20 mouse cellular contexts compared by ENCODE assay signal in genomic region chr8:86801988-86802387, GRCm38 (mm10). TPM values are rescaled to one million over a fixed set of nuclear protein-coding genes. Genes with fewer than 3 reads are reported as not detected.
DNase-seq lines count a peak whose midpoint lies in the region; ATAC-seq and TF ChIP-seq lines count a peak whose summit lies in the region.
"Had no signal": no experiment of that assay in that cellular context is flagged by ENCODE, and none has a peak within 500 bp of the region (broad histone marks: within the 10 kb centered on the region; RNA-seq: fewer than 3 reads in every experiment).

No protein-coding gene starts in this region.

- TF ChIP-seq POLR2A in heart, adult 2 months (IDR thresholded peaks at IDR 0.05; ENCODE audit: insufficient read depth, low read depth, low read length) = no peak
- TF ChIP-seq POLR2A in spleen, adult 2 months (IDR thresholded peaks at IDR 0.05; ENCODE audit: low read depth, low read length) = no peak

- H3K36me3 ChIP-seq in heart, adult 2 months (ENCODE audit: control insufficient read depth, insufficient read depth, low read length) = no peaks in the 10 kb centered on the region
- H3K36me3 ChIP-seq in kidney, embryonic 14.5 days (ENCODE audit: control insufficient read depth, insufficient read depth, low read length) = no peaks in the 10 kb centered on the region
- no peaks in the 10 kb centered on the region for H3K36me3 ChIP-seq in spleen, adult 2 months (ENCODE audit: control insufficient read depth, insufficient read depth, low read length)
- H3K36me3 ChIP-seq: forebrain, embryonic 10.5 days; hindbrain, embryonic 15.5 days; limb, embryonic 13.5 days had no signal

- H3K79me2 ChIP-seq in heart, adult 2 months (replicated peaks; ENCODE audit: control insufficient read depth, insufficient read depth, low read length) = no peaks in the 10 kb centered on the region

- WGBS in heart, adult 2 months = 26% methylated on average over 6 of the region's 6 CpGs
- 40% methylated on average over 6 of the region's 6 CpGs for WGBS in kidney, embryonic 14.5 days
- 69% methylated on average over 6 of the region's 6 CpGs for WGBS in spleen, adult 2 months

- H3K4me2 ChIP-seq in kidney, embryonic 14.5 days (replicated peaks; ENCODE audit: low read depth, low read length) = no peak overlapping the region
- H3K4me2 ChIP-seq: hindbrain, embryonic 15.5 days; limb, embryonic 13.5 days had no signal

- no peak overlapping the region for H3K4me3 ChIP-seq in heart, adult 2 months
- no peak overlapping the region for H3K4me3 ChIP-seq in kidney, embryonic 14.5 days (ENCODE audit: low read length)
- H3K4me3 ChIP-seq in spleen, adult 2 months (ENCODE audit: extremely low read depth, insufficient read depth, insufficient read length) = no peak overlapping the region
- H3K4me3 ChIP-seq: forebrain, embryonic 10.5 days; hindbrain, embryonic 15.5 days; limb, embryonic 13.5 days had no signal

- peaks cover 7% of the 10 kb centered on the region for H3K4me1 ChIP-seq in heart, adult 2 months (ENCODE audit: control insufficient read depth, insufficient read depth, low read length)
- H3K4me1 ChIP-seq in kidney, embryonic 14.5 days (ENCODE audit: control insufficient read depth, insufficient read depth, low read length) = no peaks in the 10 kb centered on the region
- no peaks in the 10 kb centered on the region for H3K4me1 ChIP-seq in spleen, adult 2 months (ENCODE audit: control insufficient read depth, insufficient read depth, insufficient read length)
- H3K4me1 ChIP-seq: hindbrain, embryonic 15.5 days had no signal

- TF ChIP-seq EP300 in heart, adult 2 months (IDR thresholded peaks at IDR 0.05; ENCODE audit: insufficient read depth, low read depth, low read length) = no peak

- H3K27ac ChIP-seq in heart, adult 2 months = peak overlapping the region; percentile 68
- H3K27ac ChIP-seq in kidney, embryonic 14.5 days (ENCODE audit: low read depth, low read length) = peak overlapping the region; percentile 30; the same call in 1 of the 2 replicates
- H3K27ac ChIP-seq in spleen, adult 2 months (ENCODE audit: insufficient read depth, low read length) = 0 out of 2 replicates have a peak overlapping the region, but pooled peaks have one; percentile 3
- H3K27ac ChIP-seq: forebrain, embryonic 10.5 days; hindbrain, embryonic 15.5 days; limb, embryonic 13.5 days; macrophage had no signal

- H3K9ac ChIP-seq in heart, adult 2 months (ENCODE audit: low read depth, low read length) = no peak overlapping the region
- H3K9ac ChIP-seq in kidney, embryonic 14.5 days (ENCODE audit: low read depth, low read length) = no peak overlapping the region
- H3K9ac ChIP-seq: hindbrain, embryonic 15.5 days; limb, embryonic 13.5 days had no signal

- TF ChIP-seq CTCF in heart, adult 2 months (IDR thresholded peaks at IDR 0.05) = no peak
- no peak for TF ChIP-seq CTCF in spleen, adult 2 months (IDR thresholded peaks at IDR 0.05; ENCODE audit: extremely low read depth, insufficient read depth, insufficient read length, insufficient replicate concordance)

- H3K27me3 ChIP-seq in heart, adult 2 months (ENCODE audit: control insufficient read depth, insufficient read depth, low read length) = no peaks in the 10 kb centered on the region
- H3K27me3 ChIP-seq in kidney, embryonic 14.5 days (ENCODE audit: control insufficient read depth, insufficient read depth, low read length) = no peaks in the 10 kb centered on the region
- no peaks in the 10 kb centered on the region for H3K27me3 ChIP-seq in spleen, adult 2 months (ENCODE audit: control insufficient read depth, insufficient read depth, low read length)
- H3K27me3 ChIP-seq: hindbrain, embryonic 15.5 days; limb, embryonic 13.5 days had no signal

- DNase-seq in heart, adult 2 months = no peak
- no peak for DNase-seq in heart, postnatal 10 days
- no peak for DNase-seq in kidney, adult 18-20 months
- no peak for DNase-seq in spleen, adult 2 months (ENCODE audit: low read depth in 1 of 2, low spot score in 2 of 2)
- no peak for DNase-seq in spleen, postnatal 10 days (ENCODE audit: low spot score in 2 of 2)
- no peak for DNase-seq in right cerebral cortex, adult 18-20 months
- no peak for DNase-seq in thymus, postnatal 4 days
- DNase-seq: adrenal gland, adult 8-10 months; cerebellum, adult 8-10 months; gastrocnemius, postnatal 36 days; layer of hippocampus, adult 9-11 months; right cerebral cortex, postnatal 14 days; thymus, postnatal 36 days had no signal

- intact Hi-C loops in heart, adult 2 months (cut with DNase I) = loop anchor here (2.0 kb wide), 1 partner anchor 15 kb away; no protein-coding TSS in a partner anchor
- intact Hi-C loops in heart, postnatal 10 days (cut with DNase I) = loop anchor here (5.0 kb wide), 1 partner anchor 100 kb away; no protein-coding TSS in a partner anchor

- no peaks in the 10 kb centered on the region for H3K9me3 ChIP-seq in kidney, embryonic 14.5 days (ENCODE audit: control insufficient read depth, low read length)
- H3K9me3 ChIP-seq: forebrain, embryonic 10.5 days; hindbrain, embryonic 15.5 days; limb, embryonic 13.5 days had no signal

- ATAC-seq in kidney, embryonic 14.5 days (ENCODE audit: low FRiP score, low TSS enrichment) = no peak
- ATAC-seq: intestine, postnatal 0 days; midbrain, embryonic 16.5 days had no signal

RNA-seq across cellular contexts. Expression of gene Siah1a, which starts 56.3 kb away (rescaled TPM):
- total RNA-seq in heart, adult 2 months (2021) = 10 to 100 TPM; 11.5 to 16.3 TPM
- polyA plus RNA-seq in heart, adult 2 months (2012; rRNA removed) = 15.6 and 25.8 TPM in 2 replicates
- 10 to 100 TPM; 25.9 to 27.9 TPM for total RNA-seq in heart, postnatal 10 days (2021)
- 50.3 and 54.0 TPM in 2 replicates for polyA plus RNA-seq in kidney, embryonic 14.5 days (2014; fragmentation: Nextera tagmentation; extraction: Ambion mirVana)
- 11.5 and 13.3 TPM in 2 replicates for polyA plus RNA-seq in spleen, adult 2 months (2012; rRNA removed)

RNA-seq across cellular contexts. Expression of gene Gm10638, which starts 56.5 kb away (rescaled TPM):
- total RNA-seq in heart, adult 2 months (2021) = 1 to 10 TPM; 2.8 to 3.1 TPM
- polyA plus RNA-seq in heart, adult 2 months (2012; rRNA removed) = 0.73 and 2.0 TPM in 2 replicates
- total RNA-seq in heart, postnatal 10 days (2021) = 1 to 10 TPM; 3.5 to 3.9 TPM
- polyA plus RNA-seq in kidney, embryonic 14.5 days (2014; fragmentation: Nextera tagmentation; extraction: Ambion mirVana) = 5.6 and 6.7 TPM in 2 replicates
- polyA plus RNA-seq in spleen, adult 2 months (2012; rRNA removed) = 1.3 and 2.0 TPM in 2 replicates
- polyA plus RNA-seq: macrophage had no signal

Comparison
In these comparisons a context has a peak if more than half of its experiments do, and no peak if none do; other contexts are left out.
1. H3K27ac ChIP-seq: peak in every context shown above with its lines; median percentile 68 in heart, adult 2 months; 30 in kidney, embryonic 14.5 days; 3 in spleen, adult 2 months.